Mouse (Mus musculus) G1E-ER4 (cell line): ENCODE measurements around the gene Clic3. TPM values are rescaled to one million over a fixed set of nuclear protein-coding genes. Genes with fewer than 3 reads are reported as not detected.

Experiments used
- GATA1 ChIP-seq: IDR thresholded peaks from one replicate; pipeline ENCODE4 v1.8.0; 2012; ENCODE audit warnings: low read length, inconsistent platforms
- polyA plus RNA-seq: library from polyadenylated mRNA; stranded (reverse); fragments of >175 nt; gene quantifications from 2 replicates; pipeline ENCODE4 v1.2.3, GENCODE M21; 2012

Clic3 gene
- not detected in 2 replicates for polyA plus RNA-seq

GRCm38 (mm10) chr2:25456205-25456953, at the start of gene Clic3:
Clic3 (plus strand) TSS chr2:25456838.
- TF ChIP-seq GATA1 = no peak

GRCm38 (mm10) chr2:25408908-25409307, 47.7 kb upstream of the Clic3 start:
- TF ChIP-seq GATA1 = no peak

- no peak for TF ChIP-seq GATA1
These were observed 39.2 kb upstream of the Clic3 start for GRCm38 (mm10) chr2:25417426-25417825.

- no peak for TF ChIP-seq GATA1
These were observed 34.7 kb upstream of the Clic3 start for GRCm38 (mm10) chr2:25421896-25422295.

- TF ChIP-seq GATA1 = no peak
These were observed 33.8 kb upstream of the Clic3 start, which contains the start of gene Fut7 for GRCm38 (mm10) chr2:25422587-25423410. Fut7 (plus strand) TSS chr2:25423267.

- TF ChIP-seq GATA1 = no peak
These were observed 33.0 kb upstream of the Clic3 start for GRCm38 (mm10) chr2:25423626-25424025.

GRCm38 (mm10) chr2:25425481-25425880, 31.2 kb upstream of the Clic3 start:
- no peak for TF ChIP-seq GATA1

GRCm38 (mm10) chr2:25426721-25427191, 29.9 kb upstream of the Clic3 start:
- no peak for TF ChIP-seq GATA1

GRCm38 (mm10) chr2:25427256-25427655, 29.4 kb upstream of the Clic3 start:
- TF ChIP-seq GATA1 = no peak

GRCm38 (mm10) chr2:25428442-25429236, 28.0 kb upstream of the Clic3 start, which contains the start of gene Abca2:
Abca2 (plus strand) TSS chr2:25428703.
- TF ChIP-seq GATA1 = no peak

GRCm38 (mm10) chr2:25429435-25430180, 27.0 kb upstream of the Clic3 start:
- TF ChIP-seq GATA1 = no peak

GRCm38 (mm10) chr2:25430395-25431233, 26.0 kb upstream of the Clic3 start:
- no peak for TF ChIP-seq GATA1

- TF ChIP-seq GATA1 = no peak
These were observed 25.3 kb upstream of the Clic3 start for GRCm38 (mm10) chr2:25431308-25431855.

- no peak for TF ChIP-seq GATA1
These were observed 24.1 kb upstream of the Clic3 start for GRCm38 (mm10) chr2:25432326-25433098.
